Mouse (Mus musculus): Measurements from ENCODE around the gene N4bp2l2. TPM values are rescaled to one million over a fixed set of nuclear protein-coding genes. Genes with fewer than 3 reads are reported as not detected.

N4bp2l2 gene
- polyA plus RNA-seq, 1 experiment from 2014 or later, result 35.5 TPM

DNA sequence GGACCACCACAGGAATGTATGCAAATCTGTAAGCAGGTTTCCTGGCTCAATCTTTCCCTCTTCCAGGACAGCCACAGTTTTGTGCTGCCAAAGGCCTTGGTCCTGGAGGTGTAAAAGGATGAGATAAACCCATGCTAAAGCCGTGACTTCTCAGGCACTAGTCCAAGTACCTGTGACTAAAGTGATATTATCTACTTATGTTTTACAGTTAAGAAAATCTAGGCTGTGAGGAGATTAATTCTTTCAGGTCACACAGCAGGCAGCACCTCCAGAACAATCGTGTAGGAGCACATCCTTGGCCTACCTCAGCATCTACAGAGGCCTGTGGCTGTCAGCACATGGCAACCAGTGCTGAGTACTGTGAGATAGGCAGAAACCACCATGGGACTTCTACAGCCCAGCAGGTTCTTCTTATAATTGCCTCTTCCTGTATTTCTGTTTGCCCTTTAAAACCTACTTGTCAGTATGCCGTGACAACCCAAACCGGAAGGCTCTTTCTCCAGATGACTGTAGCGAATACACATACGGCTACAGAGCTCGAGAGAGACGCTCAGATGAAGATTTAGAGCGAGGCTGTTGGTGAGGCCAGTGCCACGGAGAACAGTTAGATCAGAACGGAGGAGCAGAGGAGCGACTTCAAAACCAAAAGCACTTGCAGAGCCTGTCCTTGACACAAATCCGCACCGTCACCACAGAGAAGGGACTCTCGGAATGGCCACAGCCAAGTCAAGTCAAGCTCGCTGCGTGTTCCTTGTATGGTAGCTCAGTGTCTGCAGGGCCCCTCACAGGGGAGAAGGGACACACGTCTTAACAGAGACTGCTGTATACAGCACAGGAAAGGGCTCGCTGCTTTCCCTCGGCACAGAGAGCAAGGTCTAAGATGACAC is 65.2 kb downstream of the N4bp2l2 start:
- H3K4me3 ChIP-seq, result no peak overlapping the region
- no peak overlapping the region for H3K27ac ChIP-seq
- no peaks in the 10 kb centered on the region for H3K9me3 ChIP-seq (replicated peaks)
- no peaks in the 10 kb centered on the region for H3K36me3 ChIP-seq
- H3K27me3 ChIP-seq (ENCODE audit: low read depth, poor library complexity, severe bottlenecking), result peaks cover 18% of the 10 kb centered on the region
- DNase-seq (ENCODE audit: low spot score), result no peak
- WGBS, result 88% methylated on average over 20 of the region's 20 CpGs
- peaks cover 33% of the 10 kb centered on the region for H3K4me1 ChIP-seq

DNA sequence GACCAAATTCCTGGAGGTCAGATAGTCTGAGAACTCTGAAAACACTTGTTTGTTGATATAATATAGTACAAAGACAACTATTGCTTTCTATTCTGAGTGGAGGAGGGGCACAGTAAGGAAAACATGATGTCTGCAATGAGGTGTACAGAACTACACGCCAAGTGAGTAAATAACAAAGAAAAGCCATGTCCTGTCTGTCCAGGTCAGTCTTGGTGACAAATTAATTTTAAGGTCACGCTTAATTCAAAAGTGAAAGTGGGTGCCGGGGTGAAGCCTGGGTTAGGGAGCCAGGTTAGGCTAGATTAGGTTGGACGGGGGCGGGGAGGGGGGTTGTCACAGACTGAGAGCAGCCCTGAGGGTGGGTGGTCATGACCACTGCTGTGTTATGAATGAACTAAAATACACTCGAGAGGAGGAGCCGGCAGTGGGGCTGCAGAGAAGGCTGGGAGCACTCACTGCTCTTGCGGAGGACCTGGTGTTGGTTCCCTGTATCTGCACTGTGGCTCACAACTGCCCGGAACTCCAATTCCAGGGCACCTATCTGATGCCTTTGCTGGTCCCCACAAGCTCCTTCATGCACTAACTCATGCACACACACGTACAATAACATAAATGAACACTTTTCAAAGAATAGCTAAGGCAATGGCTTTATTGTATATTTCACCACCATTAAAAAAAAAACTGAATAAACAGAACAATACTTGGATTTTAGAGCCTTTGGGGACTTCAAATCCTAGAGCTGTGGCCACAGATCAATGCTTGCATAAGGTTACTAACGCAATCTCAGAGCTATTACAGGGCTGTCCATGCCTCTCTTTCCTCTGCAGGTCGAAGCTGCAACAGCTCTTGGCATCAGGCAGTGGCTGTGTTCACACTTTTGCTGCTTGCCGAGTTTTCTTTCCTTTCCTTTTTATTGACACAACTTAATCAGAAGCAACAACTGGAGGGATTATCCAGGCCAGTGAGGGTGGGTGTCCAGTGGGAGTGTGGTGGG is 66.4 kb downstream of the N4bp2l2 start:
- no peak overlapping the region for H3K4me3 ChIP-seq
- H3K27ac ChIP-seq, result no peak overlapping the region
- peaks cover 30% of the 10 kb centered on the region for H3K27me3 ChIP-seq (ENCODE audit: low read depth, poor library complexity, severe bottlenecking)
- H3K9me3 ChIP-seq (replicated peaks), result no peaks in the 10 kb centered on the region
- no peaks in the 10 kb centered on the region for H3K36me3 ChIP-seq
- no peak for DNase-seq (ENCODE audit: low spot score)
- peaks cover 38% of the 10 kb centered on the region for H3K4me1 ChIP-seq
- WGBS, result 72% methylated on average over 13 of the region's 13 CpGs

DNA sequence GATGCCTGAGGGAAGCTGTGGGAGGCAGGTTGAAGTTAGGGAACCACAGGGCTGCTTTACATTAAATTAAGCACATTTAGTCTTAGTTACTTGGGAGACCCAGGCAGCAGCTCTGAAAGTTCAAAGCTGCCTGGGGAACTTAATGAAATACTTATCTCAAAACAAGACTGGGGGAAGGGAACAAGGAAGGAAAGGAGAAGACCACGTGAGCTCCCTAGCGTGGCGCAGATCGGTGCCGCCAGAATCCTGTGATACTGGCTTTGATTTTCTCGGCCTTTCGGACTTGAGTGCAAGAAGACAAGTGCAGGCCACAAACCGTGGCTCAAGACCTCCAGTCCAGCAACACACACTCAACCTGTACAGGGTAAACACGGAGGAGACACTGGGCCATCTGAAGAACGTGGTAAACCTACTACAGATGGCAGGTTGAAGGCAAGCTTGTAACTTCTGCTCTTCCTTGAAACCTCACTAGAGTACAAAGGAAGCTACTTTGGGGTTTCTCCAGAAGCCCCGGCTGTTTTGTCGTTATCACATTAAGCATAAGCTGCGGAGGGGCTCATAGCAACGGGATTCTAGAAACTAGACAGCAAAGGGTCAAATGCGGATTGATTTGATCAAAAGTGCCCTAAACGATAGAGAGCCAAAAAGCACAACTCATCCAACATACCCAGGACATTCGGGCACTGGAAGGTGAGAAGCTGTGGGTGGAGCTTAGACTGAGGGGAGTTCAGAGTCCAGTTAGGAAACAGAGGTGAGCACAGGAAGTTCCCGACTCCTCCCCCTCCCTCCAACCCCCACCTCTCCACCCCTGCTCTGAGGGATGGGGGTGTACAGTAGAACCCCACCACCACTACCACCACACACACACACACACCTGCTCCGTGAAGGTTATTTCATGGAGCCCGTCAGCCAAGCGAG is 67.5 kb downstream of the N4bp2l2 start:
- DNase-seq (ENCODE audit: low spot score), result no peak
- WGBS, result 62% methylated on average over 21 of the region's 21 CpGs

DNA sequence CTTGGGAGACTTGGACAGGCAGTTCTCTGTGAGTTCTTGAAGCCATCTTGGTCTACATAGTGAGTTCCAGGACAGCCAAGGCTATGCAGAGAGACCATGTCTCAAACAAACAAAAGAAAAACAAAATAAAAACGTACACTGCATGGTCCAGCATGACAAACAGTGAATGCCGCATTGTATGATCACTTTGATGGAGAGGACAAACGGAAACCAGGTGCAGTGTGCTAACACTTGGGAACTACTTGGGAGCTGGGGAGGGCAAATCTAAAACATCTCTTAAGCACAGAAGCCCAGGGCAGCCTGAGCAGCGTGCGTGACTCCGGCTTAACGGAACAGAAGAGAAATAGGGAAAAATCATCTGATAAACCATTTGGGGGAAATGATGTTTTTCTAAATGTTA is 68.9 kb downstream of the N4bp2l2 start, which contains the start of gene N4bp2l1:
N4bp2l1 (minus strand) TSS at position 101 of the 400 bp plus-strand sequence.
- DNase-seq (ENCODE audit: low spot score), result no peak
- no peaks in the 10 kb centered on the region for H3K9me3 ChIP-seq (replicated peaks)
- peaks cover 56% of the 10 kb centered on the region for H3K4me1 ChIP-seq
- H3K27me3 ChIP-seq (ENCODE audit: low read depth, poor library complexity, severe bottlenecking), result peaks cover 53% of the 10 kb centered on the region
- H3K27ac ChIP-seq, result no peak within 1 kb of the TSS
- H3K36me3 ChIP-seq, result no peaks in the 10 kb centered on the region
- H3K4me3 ChIP-seq, result no peak within 1 kb of the TSS
- WGBS, result 82% methylated on average over 7 of the region's 7 CpGs

More for the DNA sequence above, 67.5 kb downstream of the N4bp2l2 start:
- Histone ChIP-seq H3K27me3 (ENCODE audit: low read depth, poor library complexity, severe bottlenecking) (peaks cover 40% of the 10 kb centered on the region), H3K4me3 (no peak overlapping the region), H3K27ac (no peak overlapping the region), H3K36me3 (no peaks in the 10 kb centered on the region), H3K9me3 (replicated peaks) (no peaks in the 10 kb centered on the region), H3K4me1 (peaks cover 49% of the 10 kb centered on the region)

DNA sequence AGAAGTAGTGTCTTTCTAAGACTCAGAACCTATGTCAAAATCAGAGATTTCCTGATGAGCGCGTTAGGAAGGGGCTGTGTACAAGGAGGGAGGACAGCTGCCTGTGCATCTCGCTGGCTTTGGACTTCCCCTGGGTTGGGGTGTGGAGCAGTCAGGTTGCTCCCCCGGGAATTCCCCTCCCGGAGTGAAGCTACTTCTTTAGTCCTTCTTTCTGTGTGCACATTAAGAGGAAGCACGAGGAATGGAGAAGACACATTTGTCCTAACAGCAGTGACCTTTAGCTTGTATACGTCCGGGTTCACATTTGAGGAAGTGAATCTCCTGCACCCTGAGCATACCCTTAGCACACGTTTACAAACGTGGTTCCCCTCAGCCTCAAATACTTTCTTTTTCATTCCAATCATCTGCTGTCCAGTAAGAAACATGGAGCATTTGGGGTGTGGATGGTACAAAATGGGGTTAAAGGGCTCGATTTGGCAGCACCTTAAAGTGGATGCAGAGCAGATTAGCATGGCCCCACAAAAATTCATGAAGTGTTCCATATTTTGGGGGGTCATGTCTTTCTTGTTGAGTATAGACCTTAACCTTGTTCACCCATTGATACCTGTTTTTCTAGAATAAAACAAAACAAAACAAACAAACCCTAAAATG is 70.5 kb downstream of the N4bp2l2 start:
- DNase-seq (ENCODE audit: low spot score), result no peak
- Histone ChIP-seq H3K9me3 (replicated peaks) (no peaks in the 10 kb centered on the region), H3K4me1 (peaks cover 48% of the 10 kb centered on the region), H3K27me3 (ENCODE audit: low read depth, poor library complexity, severe bottlenecking) (peaks cover 62% of the 10 kb centered on the region), H3K36me3 (no peaks in the 10 kb centered on the region), H3K27ac (no peak overlapping the region), H3K4me3 (no peak overlapping the region)
- WGBS, result 55% methylated on average over 11 of the region's 11 CpGs

DNA sequence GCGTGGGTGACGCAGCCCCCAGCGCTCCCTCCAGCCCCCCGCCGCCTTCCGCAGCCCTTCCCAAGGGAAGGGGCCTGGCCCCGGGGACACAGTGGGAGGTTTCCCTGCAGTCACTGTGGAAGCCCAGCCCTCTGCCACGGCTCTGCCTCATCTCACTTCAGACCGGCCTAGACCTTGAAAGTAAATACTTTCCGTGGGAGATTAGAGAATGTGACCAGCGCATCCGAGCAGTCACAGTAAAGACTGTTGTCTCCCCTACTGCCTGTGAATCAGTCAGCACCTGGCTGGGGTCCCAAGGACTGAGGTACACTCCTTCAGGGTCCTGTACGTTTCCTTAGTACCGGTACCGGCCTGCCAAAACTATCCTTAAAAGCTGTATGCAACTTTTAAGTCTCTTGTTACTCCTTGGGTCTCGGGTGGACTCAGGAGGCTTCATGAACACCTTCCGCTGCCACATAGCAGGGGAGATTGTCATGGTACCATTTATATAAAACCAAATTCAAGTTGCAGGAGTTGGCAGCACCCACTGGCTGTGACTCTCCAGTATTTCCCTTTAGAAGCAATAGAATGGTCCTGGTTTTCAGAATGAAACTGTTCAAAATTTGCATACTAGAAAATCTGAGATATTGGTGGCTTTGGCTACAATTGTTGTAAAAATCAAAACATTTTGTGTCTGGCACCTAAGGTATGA is 71.2 kb downstream of the N4bp2l2 start:
- H3K27me3 ChIP-seq (ENCODE audit: low read depth, poor library complexity, severe bottlenecking), result peaks cover 62% of the 10 kb centered on the region
- DNase-seq (ENCODE audit: low spot score), result no peak

DNA sequence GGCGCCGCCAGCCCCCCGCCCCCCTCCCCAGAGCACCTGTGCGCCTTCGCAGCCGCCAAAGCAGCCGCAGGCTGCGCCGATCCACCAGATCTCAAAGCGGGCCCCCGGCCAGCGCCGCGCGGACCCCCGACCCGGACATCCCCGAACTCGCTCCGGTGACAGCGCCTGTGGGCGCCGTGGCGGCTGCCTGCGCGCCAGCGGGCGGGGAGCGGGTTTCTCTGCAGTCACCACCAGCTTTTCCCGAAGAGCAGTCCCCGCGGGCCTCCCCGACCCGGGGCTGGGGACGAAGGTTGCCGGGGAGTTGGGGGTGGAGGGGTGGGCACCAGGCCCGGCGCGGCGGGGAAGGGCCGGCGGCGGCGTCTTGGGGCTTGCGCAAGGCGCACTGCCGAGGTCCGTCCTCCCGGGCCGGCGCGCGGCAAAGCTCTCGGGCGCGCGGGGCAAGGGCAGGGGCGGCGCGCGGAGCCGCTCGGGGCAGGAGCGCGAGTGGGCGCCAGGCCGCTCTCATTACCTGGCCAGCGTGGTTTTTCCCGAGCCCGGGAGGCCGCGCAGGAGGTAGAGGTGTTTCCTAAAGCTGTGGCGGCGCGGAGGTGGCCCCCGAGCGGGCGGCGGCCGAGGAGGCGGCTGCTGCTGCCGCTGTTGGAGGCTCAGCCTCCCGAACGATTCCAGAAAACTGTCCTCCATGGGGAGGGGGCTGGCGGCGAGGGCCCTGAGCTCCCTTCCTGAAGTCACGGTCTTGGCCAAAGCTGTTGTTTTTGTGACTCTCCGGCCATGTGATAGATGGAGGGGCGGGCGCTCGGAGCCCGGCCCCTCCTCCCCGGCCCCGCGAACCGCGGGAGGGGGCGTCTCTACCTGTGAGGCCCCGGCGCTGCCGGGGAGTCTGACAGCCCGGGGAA is 72.0 kb downstream of the N4bp2l2 start:
- WGBS, result under 1% methylated on average over 102 of the region's 102 CpGs
- peak overlapping the region; percentile 80 for H3K27ac ChIP-seq

More for the DNA sequence above, 71.2 kb downstream of the N4bp2l2 start:
- H3K36me3 ChIP-seq, result no peaks in the 10 kb centered on the region
- H3K4me3 ChIP-seq, result peak overlapping the region; percentile 92
- peak overlapping the region; percentile 80 for H3K27ac ChIP-seq
- H3K4me1 ChIP-seq, result peaks cover 41% of the 10 kb centered on the region
- WGBS, result 7% methylated on average over 17 of the region's 17 CpGs
- H3K9me3 ChIP-seq (replicated peaks), result no peaks in the 10 kb centered on the region

DNA sequence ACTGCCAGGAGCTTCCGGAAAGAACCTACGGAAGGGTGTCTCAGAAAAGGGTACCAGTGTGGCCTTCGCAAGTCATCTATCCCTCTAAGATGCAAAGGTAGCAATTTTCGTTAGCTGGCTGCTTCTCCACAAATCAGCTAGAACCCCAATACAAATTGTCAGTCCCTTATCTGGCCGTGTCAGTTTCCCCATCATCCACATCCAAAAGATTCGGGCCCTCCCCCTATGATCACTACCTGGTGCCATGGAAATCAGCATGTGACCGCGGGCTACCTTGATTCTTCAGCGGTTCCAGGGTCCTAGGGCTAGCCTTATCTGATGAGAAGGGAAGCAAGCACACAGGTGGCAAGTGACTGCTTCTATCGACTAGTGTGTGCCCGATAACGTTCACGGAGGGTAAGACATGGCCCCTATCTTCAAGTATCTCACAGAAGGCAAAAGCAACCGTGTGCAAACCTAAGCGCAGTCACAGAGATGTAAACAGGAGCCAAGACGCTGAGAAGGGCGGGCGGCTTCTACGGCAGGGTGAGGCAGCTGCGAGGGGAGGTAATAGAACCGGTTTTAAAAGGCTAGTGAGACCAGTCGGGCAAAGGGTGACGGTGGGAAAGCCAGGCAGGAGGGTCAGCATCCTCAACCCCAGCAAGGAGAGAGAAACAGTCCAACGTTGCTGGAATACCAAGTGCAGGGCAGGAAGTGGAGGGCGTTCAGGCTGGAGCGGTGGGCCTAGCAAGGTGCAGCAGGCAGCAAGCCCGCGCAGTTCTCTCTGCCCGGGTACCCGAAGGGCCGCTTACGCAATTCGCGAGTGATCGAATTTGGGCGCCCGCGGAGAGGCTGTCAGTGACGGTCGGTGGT is 72.9 kb downstream of the N4bp2l2 start:
- Histone ChIP-seq H3K36me3 (no peaks in the 10 kb centered on the region), H3K27ac (peak overlapping the region; percentile 80; the same call in 1 of the 2 replicates), H3K4me3 (peak overlapping the region; percentile 92), H3K4me1 (peaks cover 25% of the 10 kb centered on the region), H3K9me3 (replicated peaks) (no peaks in the 10 kb centered on the region), H3K27me3 (ENCODE audit: low read depth, poor library complexity, severe bottlenecking) (peaks cover 62% of the 10 kb centered on the region)
- DNase-seq (ENCODE audit: low spot score), result peak; percentile 61
- 9% methylated on average over 40 of the region's 40 CpGs for WGBS

More for the DNA sequence above, 72.0 kb downstream of the N4bp2l2 start:
- Histone ChIP-seq H3K36me3 (no peaks in the 10 kb centered on the region), H3K27me3 (ENCODE audit: low read depth, poor library complexity, severe bottlenecking) (peaks cover 62% of the 10 kb centered on the region), H3K4me3 (peak overlapping the region; percentile 92), H3K9me3 (replicated peaks) (no peaks in the 10 kb centered on the region), H3K4me1 (peaks cover 34% of the 10 kb centered on the region)
- DNase-seq (ENCODE audit: low spot score), result peak; percentile 66

DNA sequence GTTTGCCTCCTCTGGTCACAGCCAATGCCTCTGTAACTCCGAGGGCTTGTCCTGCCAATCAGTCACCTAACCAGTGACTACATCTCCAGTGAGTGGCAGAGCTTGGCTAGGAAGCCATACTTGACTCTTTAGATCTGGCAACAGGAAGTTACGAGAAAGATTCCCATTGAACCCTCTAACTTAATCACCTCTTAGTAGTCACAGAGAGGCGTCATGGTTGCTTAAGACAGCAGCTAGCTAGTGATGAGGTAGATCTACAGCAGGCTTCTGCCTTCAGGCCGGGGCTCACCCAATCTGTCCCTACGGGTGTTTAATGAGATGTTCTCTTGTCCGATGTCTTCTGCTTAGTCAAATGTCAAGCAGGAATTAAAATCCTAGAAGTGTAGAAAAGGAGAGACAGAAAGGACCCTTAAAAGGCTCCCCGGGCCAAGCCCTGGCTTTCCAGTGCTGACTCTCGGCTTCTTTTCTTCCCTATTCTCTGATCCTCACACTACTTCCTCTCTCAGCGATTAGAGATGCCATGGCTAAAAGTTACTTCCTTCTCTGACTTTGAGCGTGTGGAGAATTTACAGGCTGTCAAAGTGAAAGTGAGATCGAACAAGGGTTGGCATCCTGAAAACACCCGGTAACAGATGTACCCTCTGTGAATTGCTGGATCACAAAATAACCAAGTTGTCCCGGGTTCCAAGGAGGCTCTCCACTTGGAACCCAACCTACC is 73.6 kb downstream of the N4bp2l2 start:
- DNase-seq (ENCODE audit: low spot score), result no peak
- no peaks in the 10 kb centered on the region for H3K36me3 ChIP-seq
- H3K27me3 ChIP-seq (ENCODE audit: low read depth, poor library complexity, severe bottlenecking), result peaks cover 59% of the 10 kb centered on the region
- H3K27ac ChIP-seq, result no peak overlapping the region
- H3K4me3 ChIP-seq, result no peak overlapping the region
- no peaks in the 10 kb centered on the region for H3K9me3 ChIP-seq (replicated peaks)
- peaks cover 23% of the 10 kb centered on the region for H3K4me1 ChIP-seq
- WGBS, result 74% methylated on average over 13 of the region's 13 CpGs
